Mouse (Mus musculus) olfactory bulb, adult 2 months (tissue): ENCODE measurements at regions not wholly inside any gene's neighbourhood (a gene's known extent, or its start where the extent isn't known, plus 50 kb on each side); places are given as distances from the start of the nearest gene placed in this dataset.

Experiments
- H3K27ac ChIP-seq: fragments of 200-500 bp; 2 replicates; pipeline ENCODE4 v1.5.1; 2012; ENCODE audit warnings: low read depth, low read length; ENCODE audit not compliant: insufficient read depth
- H3K4me1 ChIP-seq: fragments of 200-500 bp; 2 replicates; pipeline ENCODE4 v1.6.1; 2012; ENCODE audit warnings: low read length; ENCODE audit not compliant: control insufficient read depth, insufficient read depth
- H3K4me3 ChIP-seq: fragments of 200-500 bp; 2 replicates; pipeline ENCODE4 v1.5.1; 2012; ENCODE audit warnings: mild to moderate bottlenecking, low read depth, low read length, moderate library complexity; ENCODE audit not compliant: insufficient read depth
- CTCF ChIP-seq: fragments of 200-500 bp; IDR thresholded peaks from 2 replicates; pipeline ENCODE4 v1.5.1; 2012; ENCODE audit warnings: low read depth, mild to moderate bottlenecking, low read length, moderate library complexity; ENCODE audit not compliant: insufficient read depth
- POLR2A ChIP-seq: fragments of 200-500 bp; IDR thresholded peaks from 2 replicates; pipeline ENCODE4 v1.6.1; 2012; ENCODE audit warnings: mild to moderate bottlenecking, low read depth, low read length, moderate library complexity; ENCODE audit not compliant: insufficient read depth
- WGBS: fragments of 180-500 bp; shearing (Covaris S2); methylation state at CpG from one replicate; pipeline ENCODE4 v1.1.7; 2018; 5-methylcytosine and 5-hydroxymethylcytosine counted together

- TF ChIP-seq CTCF (no peak), POLR2A (no peak)
- Histone ChIP-seq H3K4me3 (no peak overlapping the region), H3K4me1 (no peaks in the 10 kb centered on the region), H3K27ac (no peak overlapping the region)
- 92% methylated on average over 7 of the region's 7 CpGs for WGBS
These were observed 52.6 kb upstream of the Tgfbr2 start for GRCm38 (mm10) chr9:116227738-116228137.
